Mouse (Mus musculus) intestine, embryonic 16.5 days (tissue): ENCODE results near the gene Gsdma. TPM values are rescaled to one million over a fixed set of nuclear protein-coding genes. Genes with fewer than 3 reads are reported as not detected.
A peak's percentile ranks its signal among the peaks of the same experiment; 100 is the strongest.

Experiments used
- ATAC-seq: fragments of 200-750 bp; cut with Nextera tagmentation; 2 replicates; pipeline ENCODE4 v1.8.0; 2017; ENCODE audit warnings: moderate TSS enrichment, moderate library complexity
- H3K27ac ChIP-seq: fragments of 300-500 bp; sonication (generic); 2 replicates; pipeline ENCODE4 v1.5.1; 2014; ENCODE audit warnings: mild to moderate bottlenecking, low read length
- H3K27me3 ChIP-seq: fragments of 300-500 bp; sonication (generic); replicated peaks from 2 replicates; pipeline ENCODE4 v1.6.1; 2014; ENCODE audit warnings: low read length, control low read depth, mixed read lengths; ENCODE audit not compliant: control insufficient read depth, insufficient read depth
- H3K36me3 ChIP-seq: fragments of 300-500 bp; sonication (generic); 2 replicates; pipeline ENCODE4 v1.6.1; 2014; ENCODE audit warnings: low read length, control low read depth; ENCODE audit not compliant: control insufficient read depth, insufficient read depth
- H3K4me1 ChIP-seq: fragments of 300-500 bp; sonication (generic); 2 replicates; pipeline ENCODE4 v1.6.1; 2014; ENCODE audit warnings: low read length, control low read depth, mixed read lengths; ENCODE audit not compliant: control insufficient read depth, insufficient read depth
- H3K4me2 ChIP-seq: fragments of 300-500 bp; sonication (generic); 2 replicates; pipeline ENCODE4 v1.6.1; 2014; ENCODE audit warnings: low read depth, low read length, control low read depth
- H3K4me3 ChIP-seq: fragments of 300-500 bp; sonication (generic); 2 replicates; pipeline ENCODE4 v1.5.1; 2014; ENCODE audit warnings: mild to moderate bottlenecking, low read length
- H3K9ac ChIP-seq: fragments of 300-500 bp; sonication (generic); 2 replicates; pipeline ENCODE4 v1.6.1; 2014; ENCODE audit warnings: low read depth, low read length
- H3K9me3 ChIP-seq: fragments of 300-500 bp; sonication (generic); 2 replicates; pipeline ENCODE4 v1.6.1; 2016; ENCODE audit warnings: low read length, control low read depth; ENCODE audit not compliant: control insufficient read depth
- WGBS: fragments of 180-500 bp; shearing (Covaris S2); extraction: QIAGEN DNeasy Blood & Tissue Kit; methylation state at CpG from one replicate; pipeline ENCODE4 v1.1.7; 2014; 5-methylcytosine and 5-hydroxymethylcytosine counted together
- polyA plus RNA-seq: library from polyadenylated mRNA; unstranded; fragments of >200 nt; fragmentation: Nextera tagmentation; extraction: Ambion mirVana; gene quantifications from 2 replicates; pipeline ENCODE4 v1.2.1, GENCODE M21; 2015

Gsdma gene
- polyA plus RNA-seq, 1 experiment from 2014 or later, result 0.06 TPM

DNA sequence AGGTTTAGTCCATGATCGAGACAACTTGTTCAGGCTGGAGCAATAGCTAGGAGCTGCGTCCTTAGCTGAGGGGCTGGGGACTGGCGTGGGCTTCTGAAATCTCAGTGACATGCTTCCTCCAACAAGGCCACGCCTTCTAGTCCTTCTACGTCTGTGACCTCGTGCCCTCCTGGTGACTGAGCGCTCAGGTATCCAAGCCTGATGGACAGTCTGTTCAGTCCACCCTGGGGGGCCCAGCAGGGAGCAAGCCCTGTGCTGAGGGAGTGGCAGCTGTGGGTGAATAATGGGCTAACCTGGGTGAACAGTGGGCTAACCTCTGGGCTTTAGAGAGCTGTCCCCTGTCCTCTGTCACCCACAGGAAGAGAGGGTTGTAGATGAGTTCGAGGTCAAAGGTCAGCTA lies 23.9 kb downstream of the Gsdma start:
- WGBS, result 77% methylated on average over 8 of the region's 8 CpGs
- no peak for ATAC-seq

DNA sequence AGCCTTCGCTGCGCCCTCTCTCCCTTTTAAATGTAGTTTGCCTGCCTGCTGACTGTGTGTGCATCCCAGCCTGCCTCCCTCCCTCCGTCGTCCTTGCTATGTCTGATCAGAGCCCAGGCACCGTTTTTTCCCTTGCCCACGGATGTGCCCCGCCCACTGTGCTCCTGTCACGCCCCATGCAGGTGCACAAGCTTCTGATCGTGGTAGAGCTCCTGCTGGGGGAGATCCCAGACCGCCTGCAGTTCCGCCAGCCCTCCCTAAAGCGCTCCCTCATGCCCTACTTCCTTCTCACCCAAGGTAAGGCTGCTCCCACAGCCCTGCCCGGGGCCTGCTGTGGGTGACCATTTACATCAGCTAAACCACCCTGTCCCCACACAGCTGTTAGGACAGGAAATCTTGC lies 29.1 kb downstream of the Gsdma start:
- Histone ChIP-seq H3K4me1 (no peaks in the 10 kb centered on the region), H3K27ac (no peak overlapping the region), H3K4me3 (no peak overlapping the region), H3K9me3 (no peaks in the 10 kb centered on the region), H3K4me2 (no peak overlapping the region), H3K9ac (no peak overlapping the region), H3K27me3 (no peaks in the 10 kb centered on the region), H3K36me3 (peaks cover 41% of the 10 kb centered on the region)
- WGBS, result 71% methylated on average over 13 of the region's 13 CpGs
- ATAC-seq, result 0 out of 2 replicates have a peak, but pooled peaks have one; percentile 21

More for the DNA sequence above, 23.9 kb downstream of the Gsdma start:
- H3K4me1 ChIP-seq, result 0 out of 2 replicates have a peak, but pooled peaks cover 3% of the 10 kb centered on the region
- no peak overlapping the region for H3K4me3 ChIP-seq
- H3K36me3 ChIP-seq, result peaks cover 38% of the 10 kb centered on the region
- no peak overlapping the region for H3K4me2 ChIP-seq
- H3K27ac ChIP-seq, result no peak overlapping the region
- no peak overlapping the region for H3K9ac ChIP-seq
- no peaks in the 10 kb centered on the region for H3K9me3 ChIP-seq
- H3K27me3 ChIP-seq, result no peaks in the 10 kb centered on the region

DNA sequence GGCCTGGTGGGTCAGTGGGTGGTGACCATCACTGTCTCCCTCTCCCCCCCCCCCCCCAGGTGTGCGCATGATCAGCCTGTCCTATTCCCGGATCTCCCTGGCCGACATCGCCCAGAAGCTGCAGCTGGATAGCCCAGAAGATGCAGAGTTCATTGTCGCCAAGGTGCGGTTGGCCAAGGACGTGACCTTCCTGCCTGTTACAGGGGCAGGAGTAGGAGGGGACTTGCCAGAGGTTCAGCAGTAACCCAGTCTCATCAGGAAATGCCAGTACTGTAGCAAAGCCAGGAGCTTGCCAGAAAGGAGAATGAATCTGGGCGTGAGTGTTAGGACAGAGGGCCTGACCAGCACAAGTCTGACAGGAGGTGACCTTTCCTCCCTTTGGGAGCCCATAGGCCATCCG lies 29.6 kb downstream of the Gsdma start:
- no peak overlapping the region for H3K27ac ChIP-seq
- H3K4me1 ChIP-seq, result no peaks in the 10 kb centered on the region
- no peak overlapping the region for H3K4me3 ChIP-seq
- whole genome bisulfite sequencing, result 89% methylated on average over 9 of the region's 9 CpGs
- ATAC-seq, result no peak
- H3K4me2 ChIP-seq, result no peak overlapping the region
- no peaks in the 10 kb centered on the region for H3K9me3 ChIP-seq
- H3K36me3 ChIP-seq, result peaks cover 41% of the 10 kb centered on the region
- H3K27me3 ChIP-seq, result no peaks in the 10 kb centered on the region
- H3K9ac ChIP-seq, result no peak overlapping the region

DNA sequence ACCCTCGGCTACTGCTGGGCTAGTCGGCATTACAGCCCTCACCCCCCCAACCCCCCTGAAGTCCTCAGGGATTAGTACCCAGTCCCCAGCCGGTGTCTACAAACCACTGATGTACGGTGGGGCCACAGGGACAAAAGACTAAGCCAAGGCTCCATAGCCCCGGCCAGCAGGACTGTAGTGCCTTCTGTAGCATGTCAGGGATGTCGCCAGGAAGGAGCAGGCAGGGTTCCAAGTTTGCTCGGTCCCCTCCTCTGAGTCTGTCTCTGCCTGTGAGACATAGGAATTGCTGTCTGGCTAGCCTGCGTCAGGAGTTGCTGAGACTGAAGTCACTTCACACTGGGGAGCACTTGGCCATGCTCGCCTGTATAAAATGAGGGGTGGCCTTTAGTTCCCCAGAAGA lies 30.1 kb downstream of the Gsdma start:
- 80% methylated on average over 9 of the region's 9 CpGs for WGBS
- ATAC-seq, result no peak
- Histone ChIP-seq H3K4me2 (no peak overlapping the region), H3K4me3 (no peak overlapping the region), H3K27ac (no peak overlapping the region), H3K27me3 (no peaks in the 10 kb centered on the region), H3K9ac (no peak overlapping the region), H3K36me3 (peaks cover 41% of the 10 kb centered on the region), H3K9me3 (no peaks in the 10 kb centered on the region), H3K4me1 (no peaks in the 10 kb centered on the region)

GRCm38 (mm10) chr11:98695408-98695807 lies 31.3 kb downstream of the Gsdma start:
- Histone ChIP-seq H3K9me3 (no peaks in the 10 kb centered on the region), H3K4me2 (no peak overlapping the region), H3K4me3 (no peak overlapping the region), H3K9ac (no peak overlapping the region), H3K27ac (no peak overlapping the region), H3K27me3 (no peaks in the 10 kb centered on the region), H3K36me3 (peaks cover 34% of the 10 kb centered on the region), H3K4me1 (no peaks in the 10 kb centered on the region)
- 67% methylated on average over 14 of the region's 14 CpGs for WGBS
- no peak for ATAC-seq

- Histone ChIP-seq H3K9me3 (no peaks in the 10 kb centered on the region), H3K36me3 (peaks cover 25% of the 10 kb centered on the region), H3K27me3 (no peaks in the 10 kb centered on the region), H3K9ac (no peak overlapping the region), H3K4me3 (no peak overlapping the region), H3K4me2 (no peak overlapping the region), H3K27ac (no peak overlapping the region), H3K4me1 (no peaks in the 10 kb centered on the region)
- WGBS, result 86% methylated on average over 14 of the region's 14 CpGs
- ATAC-seq, result no peak
Measured at GRCm38 (mm10) chr11:98696454-98697216, 32.5 kb downstream of the Gsdma start.

GRCm38 (mm10) chr11:98697225-98697624 lies 33.1 kb downstream of the Gsdma start:
- no peak overlapping the region for H3K4me2 ChIP-seq
- no peaks in the 10 kb centered on the region for H3K4me1 ChIP-seq
- no peak overlapping the region for H3K27ac ChIP-seq
- no peaks in the 10 kb centered on the region for H3K9me3 ChIP-seq
- peaks cover 19% of the 10 kb centered on the region for H3K36me3 ChIP-seq
- no peak overlapping the region for H3K9ac ChIP-seq
- no peaks in the 10 kb centered on the region for H3K27me3 ChIP-seq
- 89% methylated on average over 12 of the region's 12 CpGs for WGBS
- ATAC-seq, result no peak
- no peak overlapping the region for H3K4me3 ChIP-seq

- Histone ChIP-seq H3K9me3 (no peaks in the 10 kb centered on the region), H3K27me3 (no peaks in the 10 kb centered on the region), H3K4me3 (no peak overlapping the region), H3K36me3 (peaks cover 12% of the 10 kb centered on the region), H3K9ac (no peak overlapping the region), H3K4me1 (no peaks in the 10 kb centered on the region), H3K27ac (no peak overlapping the region), H3K4me2 (no peak overlapping the region)
- ATAC-seq, result no peak
- 82% methylated on average over 16 of the region's 16 CpGs for WGBS
Measured at GRCm38 (mm10) chr11:98698849-98699640, 34.9 kb downstream of the Gsdma start.

DNA sequence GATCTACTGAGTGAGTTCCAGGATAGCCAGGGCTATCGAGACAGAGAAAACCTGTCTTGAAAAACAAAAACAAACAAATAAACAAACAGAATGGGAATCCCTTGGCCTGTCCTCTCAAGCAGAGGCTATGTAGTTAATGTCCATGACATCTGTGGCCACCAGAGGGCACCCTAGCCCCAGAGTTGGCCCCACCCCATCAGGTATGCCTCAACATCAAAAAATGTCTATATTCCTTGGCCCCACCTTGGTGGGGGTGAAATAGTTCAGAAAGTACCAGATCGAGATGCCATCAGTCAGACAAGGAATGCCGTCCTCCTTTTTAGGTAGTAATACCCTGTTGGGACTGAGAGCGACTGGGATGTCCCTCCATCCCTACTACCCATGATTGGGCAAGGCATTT lies 35.8 kb downstream of the Gsdma start:
- Histone ChIP-seq H3K36me3 (peaks cover 9% of the 10 kb centered on the region; the same call in 1 of the 2 replicates), H3K9ac (no peak overlapping the region), H3K9me3 (no peaks in the 10 kb centered on the region), H3K27me3 (no peaks in the 10 kb centered on the region), H3K4me3 (no peak overlapping the region), H3K4me2 (no peak overlapping the region), H3K27ac (no peak overlapping the region), H3K4me1 (no peaks in the 10 kb centered on the region)
- ATAC-seq, result peak; percentile 65
- 44% methylated on average over 4 of the region's 4 CpGs for WGBS
